Mouse (Mus musculus) liver, postnatal 0 days (tissue): ENCODE data around the gene Nipal1.

Experiments used
- CTCF ChIP-seq: sonication (generic); IDR thresholded peaks from 2 replicates; pipeline ENCODE4 v1.5.1; 2016; ENCODE audit warnings: antibody characterized with exemption, low read depth
- EP300 ChIP-seq: IDR thresholded peaks from 2 replicates; pipeline ENCODE4 v1.6.1; 2016; ENCODE audit warnings: antibody characterized with exemption, low read depth, mild to moderate bottlenecking

DNA sequence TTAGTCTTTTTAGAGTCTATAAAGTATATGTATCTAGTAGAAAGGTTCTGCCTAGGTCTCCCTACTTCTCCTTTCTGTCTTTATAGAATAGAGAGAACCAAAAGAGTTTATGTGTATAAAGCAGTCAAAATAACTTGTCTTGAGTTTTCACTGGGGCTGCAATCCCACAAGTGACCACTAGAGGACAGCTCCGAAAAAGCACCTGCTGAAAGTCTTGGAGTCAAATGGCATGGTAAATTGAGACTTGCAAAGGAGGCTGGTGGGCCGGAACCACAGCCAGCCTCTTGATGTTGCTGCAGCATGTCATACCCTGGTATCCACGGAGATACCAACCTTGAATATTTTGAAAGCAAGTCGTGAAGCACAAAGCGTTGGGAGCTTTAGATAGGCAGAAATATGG lies 17.7 kb downstream of the Nipal1 start:
- TF ChIP-seq CTCF (peak; percentile 85), EP300 (no peak)
